Mouse (Mus musculus): Measurements from ENCODE around the gene Ranbp17. TPM values are rescaled to one million over a fixed set of nuclear protein-coding genes. Genes with fewer than 3 reads are reported as not detected.

The Ranbp17 gene
- polyA plus RNA-seq, 1 experiment from 2014 or later: 6.8 TPM

GRCm38 (mm10) chr11:33162998-33163506, 350.5 kb downstream of the Ranbp17 start, which contains the start of gene Npm1:
Gene Npm1, minus strand, starts transcription at chr11:33163206.
- H3K4me1 ChIP-seq (replicated peaks): 0 out of 2 replicates have a peak, but pooled peaks cover 4% of the 10 kb centered on the region
- peaks cover 25% of the 10 kb centered on the region for H3K36me3 ChIP-seq
- peak within 1 kb of the TSS; percentile 97 for H3K9ac ChIP-seq
- peak; percentile 98 for ATAC-seq (ENCODE audit: insufficient number of reproducible peaks, low FRiP score)
- H3K9me3 ChIP-seq (replicated peaks): no peaks in the 10 kb centered on the region
- WGBS: 4% methylated on average over 49 of the region's 49 CpGs
- peak within 1 kb of the TSS; percentile 91 for H3K4me3 ChIP-seq
- peak within 1 kb of the TSS; percentile 92 for H3K27ac ChIP-seq (ENCODE audit: poor library complexity, severe bottlenecking)
- peak within 1 kb of the TSS; percentile 94 for H3K4me2 ChIP-seq
- peaks cover 8% of the 10 kb centered on the region; the same call in 1 of the 2 replicates for H3K27me3 ChIP-seq (replicated peaks)

- H3K27ac ChIP-seq (ENCODE audit: poor library complexity, severe bottlenecking): peak overlapping the region; percentile 86
- H3K4me3 ChIP-seq: peak overlapping the region; percentile 91
- H3K4me2 ChIP-seq: peak overlapping the region; percentile 94
- 3% methylated on average over 51 of the region's 53 CpGs for WGBS
- no peaks in the 10 kb centered on the region for H3K9me3 ChIP-seq (replicated peaks)
- ATAC-seq (ENCODE audit: insufficient number of reproducible peaks, low FRiP score): peak; percentile 66
- H3K36me3 ChIP-seq: peaks cover 31% of the 10 kb centered on the region
- H3K4me1 ChIP-seq (replicated peaks): 0 out of 2 replicates have a peak, but pooled peaks cover 4% of the 10 kb centered on the region
- H3K27me3 ChIP-seq (replicated peaks): peaks cover 4% of the 10 kb centered on the region; the same call in 1 of the 2 replicates
- H3K9ac ChIP-seq: peak overlapping the region; percentile 97
These were observed 351.1 kb downstream of the Ranbp17 start for GRCm38 (mm10) chr11:33162211-33162997.

Other genes with a start within 250 kb of the Ranbp17 start
- not detected in 2 replicates for gene Gm12117, start 237.0 kb downstream of the Ranbp17 start, polyA plus RNA-seq (2016; fragmentation: Nextera tagmentation; extraction: Ambion mirVana)
- gene Gabrp, start 65.2 kb upstream of the Ranbp17 start, polyA plus RNA-seq (2016; fragmentation: Nextera tagmentation; extraction: Ambion mirVana): 0.71 and 4.5 TPM in 2 replicates
- gene D130052B06Rik, start 85.6 kb upstream of the Ranbp17 start, polyA plus RNA-seq (2016; fragmentation: Nextera tagmentation; extraction: Ambion mirVana): not detected in 2 replicates

All from heart, embryonic 12.5 days (tissue).